Comparison of ENCODE assay signal across 8 mouse cellular contexts in genomic region chr17:71259727-71260126, GRCm38 (mm10). TPM values are rescaled to one million over a fixed set of nuclear protein-coding genes. Genes with fewer than 3 reads are reported as not detected.
DNase-seq lines count a peak whose midpoint lies in the region; ATAC-seq lines count a peak whose summit lies in the region.
"Had no signal": no experiment of that assay in that cellular context is flagged by ENCODE, and none has a peak within 500 bp of the region (broad histone marks: within the 10 kb centered on the region; RNA-seq: fewer than 3 reads in every experiment).

No protein-coding gene starts in this region.

- H3K4me2 ChIP-seq in kidney, embryonic 14.5 days (replicated peaks; ENCODE audit: low read depth, low read length): no peak overlapping the region
- no peak overlapping the region for H3K4me2 ChIP-seq in midbrain, embryonic 16.5 days (ENCODE audit: low read length)
- no peak overlapping the region for H3K4me2 ChIP-seq in forebrain, embryonic 13.5 days
- H3K4me2 ChIP-seq: limb, embryonic 15.5 days had no signal

- peak; percentile 62 for DNase-seq in A20 (ENCODE audit: low read depth, low spot score)
- DNase-seq in ZHBTc4 (ENCODE audit: low read depth, low spot score): peak; percentile 39
- DNase-seq in lung, postnatal 36 days: peak; percentile 73
- no peak for DNase-seq in midbrain, embryonic 10.5 days (ENCODE audit: low spot score)

- H3K27me3 ChIP-seq in kidney, embryonic 14.5 days (ENCODE audit: control insufficient read depth, insufficient read depth, low read length): no peaks in the 10 kb centered on the region
- no peaks in the 10 kb centered on the region for H3K27me3 ChIP-seq in midbrain, embryonic 16.5 days (ENCODE audit: control insufficient read depth, insufficient read depth, low read depth, low read length)
- no peaks in the 10 kb centered on the region for H3K27me3 ChIP-seq in forebrain, embryonic 13.5 days
- H3K27me3 ChIP-seq in midbrain, embryonic 10.5 days (ENCODE audit: low read depth, poor library complexity, severe bottlenecking): no peaks in the 10 kb centered on the region
- H3K27me3 ChIP-seq: limb, embryonic 15.5 days had no signal

- 0 out of 2 replicates have a peak, but pooled peaks cover 5% of the 10 kb centered on the region for H3K4me1 ChIP-seq in kidney, embryonic 14.5 days (ENCODE audit: control insufficient read depth, insufficient read depth, low read length)
- no peaks in the 10 kb centered on the region for H3K4me1 ChIP-seq in midbrain, embryonic 16.5 days (ENCODE audit: control insufficient read depth, insufficient read depth, low read length)
- H3K4me1 ChIP-seq in forebrain, embryonic 13.5 days: no peaks in the 10 kb centered on the region
- no peaks in the 10 kb centered on the region for H3K4me1 ChIP-seq in midbrain, embryonic 10.5 days

- H3K36me3 ChIP-seq in kidney, embryonic 14.5 days (ENCODE audit: control insufficient read depth, insufficient read depth, low read length): no peaks in the 10 kb centered on the region
- no peaks in the 10 kb centered on the region for H3K36me3 ChIP-seq in midbrain, embryonic 16.5 days (ENCODE audit: control insufficient read depth, insufficient read depth, low read length)
- no peaks in the 10 kb centered on the region for H3K36me3 ChIP-seq in forebrain, embryonic 13.5 days (ENCODE audit: poor library complexity, severe bottlenecking)
- peaks cover 7% of the 10 kb centered on the region; the same call in 1 of the 2 replicates for H3K36me3 ChIP-seq in midbrain, embryonic 10.5 days
- H3K36me3 ChIP-seq: limb, embryonic 15.5 days had no signal

- 52% methylated on average over 11 of the region's 11 CpGs for WGBS in kidney, embryonic 14.5 days
- WGBS in midbrain, embryonic 16.5 days: 85% methylated on average over 11 of the region's 11 CpGs
- 83% methylated on average over 11 of the region's 11 CpGs for WGBS in forebrain, embryonic 13.5 days
- 90% methylated on average over 11 of the region's 11 CpGs for WGBS in midbrain, embryonic 10.5 days

- H3K4me3 ChIP-seq in kidney, embryonic 14.5 days (ENCODE audit: low read length): no peak overlapping the region
- no peak overlapping the region for H3K4me3 ChIP-seq in midbrain, embryonic 16.5 days (ENCODE audit: low read depth, low read length)
- H3K4me3 ChIP-seq in forebrain, embryonic 13.5 days: no peak overlapping the region
- no peak overlapping the region for H3K4me3 ChIP-seq in midbrain, embryonic 10.5 days
- H3K4me3 ChIP-seq: limb, embryonic 15.5 days had no signal

- no peak overlapping the region for H3K27ac ChIP-seq in kidney, embryonic 14.5 days (ENCODE audit: low read depth, low read length)
- no peak overlapping the region for H3K27ac ChIP-seq in midbrain, embryonic 16.5 days (ENCODE audit: low read length)
- H3K27ac ChIP-seq in forebrain, embryonic 13.5 days: no peak overlapping the region
- no peak overlapping the region for H3K27ac ChIP-seq in midbrain, embryonic 10.5 days (replicated peaks)
- H3K27ac ChIP-seq: limb, embryonic 15.5 days had no signal

- ATAC-seq in kidney, embryonic 14.5 days (ENCODE audit: low FRiP score, low TSS enrichment): peak; percentile 71
- no peak for ATAC-seq in midbrain, embryonic 16.5 days
- no peak for ATAC-seq in forebrain, embryonic 13.5 days

- no peak overlapping the region for H3K9ac ChIP-seq in kidney, embryonic 14.5 days (ENCODE audit: low read depth, low read length)
- no peak overlapping the region for H3K9ac ChIP-seq in midbrain, embryonic 16.5 days (ENCODE audit: low read depth, low read length)
- H3K9ac ChIP-seq in forebrain, embryonic 13.5 days: no peak overlapping the region
- H3K9ac ChIP-seq: limb, embryonic 15.5 days had no signal

- H3K9me3 ChIP-seq in kidney, embryonic 14.5 days (ENCODE audit: control insufficient read depth, low read length): no peaks in the 10 kb centered on the region
- H3K9me3 ChIP-seq in midbrain, embryonic 16.5 days (replicated peaks; ENCODE audit: control insufficient read depth, low read length, poor library complexity, severe bottlenecking): no peaks in the 10 kb centered on the region
- no peaks in the 10 kb centered on the region for H3K9me3 ChIP-seq in forebrain, embryonic 13.5 days (replicated peaks)
- no peaks in the 10 kb centered on the region for H3K9me3 ChIP-seq in midbrain, embryonic 10.5 days (replicated peaks)
- H3K9me3 ChIP-seq: limb, embryonic 15.5 days had no signal

RNA-seq across cellular contexts. Expression of gene Emilin2, which starts 52.1 kb away (rescaled TPM):
- polyA plus RNA-seq in kidney, embryonic 14.5 days (2014; fragmentation: Nextera tagmentation; extraction: Ambion mirVana): 2.0 and 2.7 TPM in 2 replicates
- 1.0 and 1.4 TPM in 2 replicates for polyA plus RNA-seq in midbrain, embryonic 16.5 days (2015; fragmentation: Nextera tagmentation; extraction: Ambion mirVana)
- polyA plus RNA-seq in forebrain, embryonic 13.5 days (2015; fragmentation: Nextera tagmentation; extraction: Ambion mirVana): 1.5 and 2.5 TPM in 2 replicates
- polyA plus RNA-seq in midbrain, embryonic 10.5 days (2016; fragmentation: Nextera tagmentation; extraction: Ambion mirVana): 19.1 and 22.6 TPM in 2 replicates
